Mouse (Mus musculus) kidney, adult 2 months (tissue): Measurements from ENCODE around the gene Gm9918. TPM values are rescaled to one million over a fixed set of nuclear protein-coding genes. Genes with fewer than 3 reads are reported as not detected.

Experiments
- DNase-seq: peaks from one replicate; pipeline ENCODE4 v3.0.0; 2021
- H3K27ac ChIP-seq: fragments of 200-500 bp; 2 replicates; pipeline ENCODE4 v1.5.1; 2012; ENCODE audit warnings: low read depth, low read length, control low read depth, inconsistent platforms; ENCODE audit not compliant: insufficient read depth
- H3K27me3 ChIP-seq: fragments of 200-500 bp; replicated peaks from 2 replicates; pipeline ENCODE4 v1.6.1; 2012; ENCODE audit warnings: mild to moderate bottlenecking, moderate library complexity, low read length, inconsistent platforms; ENCODE audit not compliant: control insufficient read depth, insufficient read depth
- H3K36me3 ChIP-seq: fragments of 200-500 bp; 2 replicates; pipeline ENCODE4 v1.6.1; 2012; ENCODE audit warnings: mild to moderate bottlenecking, moderate library complexity, low read length, inconsistent platforms; ENCODE audit not compliant: control insufficient read depth, insufficient read depth
- H3K4me1 ChIP-seq: fragments of 200-500 bp; 2 replicates; pipeline ENCODE4 v1.6.1; 2011; ENCODE audit warnings: low read length; ENCODE audit not compliant: control insufficient read depth, insufficient read depth
- H3K4me3 ChIP-seq: fragments of 200-500 bp; 2 replicates; pipeline ENCODE4 v1.5.1; 2011; ENCODE audit warnings: mild to moderate bottlenecking, low read depth, low read length, control low read depth; ENCODE audit not compliant: insufficient read depth
- CTCF ChIP-seq: fragments of 200-500 bp; conservative IDR thresholded peaks from 2 replicates; pipeline ENCODE4 v1.5.1; 2011; ENCODE audit warnings: low read depth, mild to moderate bottlenecking, control low read depth, low read length, moderate library complexity, mixed read lengths; ENCODE audit not compliant: insufficient read depth, insufficient read length
- POLR2A ChIP-seq: fragments of 200-500 bp; IDR thresholded peaks from one replicate; pipeline ENCODE4 v1.6.1; 2011; ENCODE audit warnings: low read depth, low read length, control low read depth
- WGBS: fragments of 180-500 bp; shearing (Covaris S2); methylation state at CpG from one replicate; pipeline ENCODE4 v1.1.7; 2018; 5-methylcytosine and 5-hydroxymethylcytosine counted together
- polyA plus RNA-seq: library from polyadenylated mRNA; depleted of rRNA; stranded (reverse); fragments of >200 nt; gene quantifications from 2 replicates; pipeline ENCODE4 v1.2.3, GENCODE M21; 2012

Gene Gm9918
- polyA plus RNA-seq, 1 experiment, result 0.41 TPM

DNA sequence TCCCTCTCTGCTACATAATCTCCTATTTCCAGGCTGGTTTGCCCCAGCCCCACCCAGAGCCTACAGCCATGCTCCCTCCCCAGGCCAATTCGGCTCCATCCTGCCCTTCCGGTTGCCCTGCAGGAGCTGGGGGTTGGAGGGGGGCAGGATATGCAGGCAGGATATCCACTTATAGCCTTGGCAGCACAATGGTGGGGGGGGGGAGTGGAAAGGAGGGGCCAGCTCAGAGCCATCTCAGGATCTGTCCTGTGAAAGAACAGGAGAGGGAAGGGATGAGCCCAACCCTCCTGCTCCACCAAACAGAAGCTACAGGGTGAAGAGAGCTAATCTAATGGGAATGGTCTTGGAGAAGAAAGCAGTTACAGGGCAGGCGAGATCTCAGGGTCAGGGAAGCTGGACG is 29.8 kb upstream of the Gm9918 start:
- WGBS, result 70% methylated on average over 4 of the region's 4 CpGs
- peaks cover 7% of the 10 kb centered on the region; the same call in 1 of the 2 replicates for H3K4me1 ChIP-seq
- peak; percentile 85 for DNase-seq
- peak overlapping the region; percentile 75 for H3K27ac ChIP-seq
- no peaks in the 10 kb centered on the region for H3K36me3 ChIP-seq
- H3K4me3 ChIP-seq, result no peak overlapping the region
- TF ChIP-seq POLR2A (no peak), CTCF (no peak)
- H3K27me3 ChIP-seq, result no peaks in the 10 kb centered on the region

- Histone ChIP-seq H3K4me3 (no peak overlapping the region), H3K27ac (peak overlapping the region; percentile 75), H3K36me3 (no peaks in the 10 kb centered on the region), H3K4me1 (peaks cover 7% of the 10 kb centered on the region; the same call in 1 of the 2 replicates), H3K27me3 (no peaks in the 10 kb centered on the region)
- DNase-seq, result no peak
- WGBS, result 61% methylated on average over 12 of the region's 12 CpGs
- TF ChIP-seq CTCF (no peak), POLR2A (no peak)
Measured at GRCm38 (mm10) chr15:102242404-102243228, 27.7 kb upstream of the Gm9918 start.

DNA sequence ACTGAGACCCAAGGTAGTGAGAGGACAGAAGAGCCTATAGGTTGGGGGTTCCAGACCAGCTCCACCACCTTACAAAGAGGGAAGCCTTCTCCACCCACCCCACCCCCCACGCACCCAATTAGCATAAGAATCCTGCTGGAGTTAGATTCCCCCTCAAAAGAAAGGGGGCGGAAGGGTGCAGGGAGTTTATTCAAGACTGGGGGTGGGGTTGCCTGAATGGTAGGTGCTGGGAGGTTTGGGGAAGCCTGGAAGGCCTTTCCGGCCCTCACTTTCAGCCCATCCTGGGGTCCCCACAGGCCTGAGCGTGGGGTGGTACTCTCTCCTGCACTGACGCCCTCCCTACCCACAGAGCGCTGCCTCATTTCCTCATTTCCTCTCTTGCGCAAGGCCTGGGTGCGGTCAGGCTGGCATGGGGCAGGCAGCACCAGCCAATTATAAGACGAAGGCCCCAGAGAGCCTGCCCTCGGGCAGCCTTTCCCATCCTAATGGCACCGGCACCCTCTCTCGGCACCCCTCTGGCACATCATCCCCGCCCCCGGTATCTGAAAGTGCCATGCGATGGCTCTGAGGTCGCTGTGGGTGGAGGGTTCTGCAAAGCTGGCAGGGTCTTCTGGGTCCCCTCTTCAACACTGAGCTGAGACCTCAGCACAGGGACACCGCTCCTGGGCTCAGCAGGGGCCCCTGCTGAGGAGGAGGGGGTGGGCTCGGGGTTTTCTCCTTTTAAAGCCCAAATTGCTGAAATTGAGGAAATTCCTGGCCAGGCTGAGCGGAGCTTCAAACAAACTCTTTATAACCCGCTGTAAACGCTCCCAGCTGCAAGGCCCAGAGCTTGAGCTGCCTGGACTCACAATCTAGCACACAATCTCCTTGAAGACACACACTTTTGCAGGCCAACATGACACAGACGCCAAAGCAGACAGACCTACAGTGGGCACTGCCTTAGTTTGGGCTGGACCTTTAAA is 26.9 kb upstream of the Gm9918 start:
- H3K36me3 ChIP-seq, result no peaks in the 10 kb centered on the region
- peak overlapping the region; percentile 42 for H3K4me3 ChIP-seq
- peak; percentile 71 for DNase-seq
- WGBS, result 36% methylated on average over 22 of the region's 22 CpGs
- peaks cover 8% of the 10 kb centered on the region for H3K4me1 ChIP-seq
- peak overlapping the region; percentile 75 for H3K27ac ChIP-seq
- H3K27me3 ChIP-seq, result no peaks in the 10 kb centered on the region
- no peak for TF ChIP-seq POLR2A
- no peak for TF ChIP-seq CTCF

GRCm38 (mm10) chr15:102244306-102245191 is 25.8 kb upstream of the Gm9918 start:
- H3K27me3 ChIP-seq, result no peaks in the 10 kb centered on the region
- H3K4me3 ChIP-seq, result peak overlapping the region; percentile 70
- peaks cover 13% of the 10 kb centered on the region for H3K4me1 ChIP-seq
- peak overlapping the region; percentile 90 for H3K27ac ChIP-seq
- peak; percentile 57 for DNase-seq
- 15% methylated on average over 19 of the region's 19 CpGs for WGBS
- TF ChIP-seq CTCF (no peak), POLR2A (no peak)
- no peaks in the 10 kb centered on the region for H3K36me3 ChIP-seq

DNA sequence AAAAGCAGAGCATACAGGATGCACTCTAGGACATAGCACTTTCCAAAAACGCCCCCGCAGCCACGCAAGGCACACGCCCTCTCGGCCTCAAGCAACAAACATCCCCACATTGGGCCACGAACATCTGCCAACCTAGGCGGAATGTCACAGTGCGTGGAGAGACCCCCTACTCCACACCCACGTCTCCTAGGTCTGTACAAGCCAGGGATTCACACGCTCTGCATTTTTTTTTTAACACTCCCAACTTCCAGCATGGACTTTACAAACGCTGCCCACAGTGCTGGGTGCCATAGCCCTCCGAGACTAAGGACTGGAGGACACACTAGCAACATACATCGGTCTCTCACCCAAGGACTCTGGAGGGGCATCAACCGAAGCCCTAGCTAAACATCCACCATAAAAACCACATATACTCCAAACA is 24.9 kb upstream of the Gm9918 start:
- Histone ChIP-seq H3K4me1 (peaks cover 15% of the 10 kb centered on the region), H3K4me3 (peak overlapping the region; percentile 70), H3K27ac (peak overlapping the region; percentile 90), H3K36me3 (no peaks in the 10 kb centered on the region), H3K27me3 (no peaks in the 10 kb centered on the region)
- WGBS, result 12% methylated on average over 14 of the region's 14 CpGs
- DNase-seq, result peak; percentile 32
- TF ChIP-seq POLR2A (peak; percentile 13), CTCF (no peak)
